Mouse (Mus musculus) G1E (cell line): ENCODE measurements around the gene Fiz1.

ENCODE experiments used
- CTCF ChIP-seq: IDR thresholded peaks from 2 replicates; pipeline ENCODE4 v1.5.1; 2012; ENCODE audit warnings: low read depth, low read length, inconsistent platforms, mixed read lengths
- GATA1 ChIP-seq: IDR thresholded peaks from 2 replicates; pipeline ENCODE4 v1.6.1; 2012; ENCODE audit warnings: borderline replicate concordance, low read length, inconsistent platforms, mixed read lengths
- GATA2 ChIP-seq: IDR thresholded peaks from 2 replicates; pipeline ENCODE4 v1.6.1; 2012; ENCODE audit warnings: low read depth, low read length, inconsistent platforms, borderline replicate concordance
- POLR2AphosphoS5 ChIP-seq: IDR thresholded peaks from 2 replicates; pipeline ENCODE4 v1.6.1; 2012; ENCODE audit warnings: low read depth, low read length, inconsistent platforms; ENCODE audit not compliant: insufficient replicate concordance
- TAL1 ChIP-seq: conservative IDR thresholded peaks from 2 replicates; pipeline ENCODE4 v1.6.1; 2012; ENCODE audit warnings: low read depth, low read length, inconsistent platforms, mixed read lengths

GRCm38 (mm10) chr7:5058631-5059030, 44.1 kb upstream of the Fiz1 start:
- TF ChIP-seq CTCF (no peak), GATA1 (no peak), TAL1 (no peak), GATA2 (no peak), POLR2AphosphoS5 (no peak)
